ENCODE assay signal across 14 mouse cellular contexts in the genomic region with DNA sequence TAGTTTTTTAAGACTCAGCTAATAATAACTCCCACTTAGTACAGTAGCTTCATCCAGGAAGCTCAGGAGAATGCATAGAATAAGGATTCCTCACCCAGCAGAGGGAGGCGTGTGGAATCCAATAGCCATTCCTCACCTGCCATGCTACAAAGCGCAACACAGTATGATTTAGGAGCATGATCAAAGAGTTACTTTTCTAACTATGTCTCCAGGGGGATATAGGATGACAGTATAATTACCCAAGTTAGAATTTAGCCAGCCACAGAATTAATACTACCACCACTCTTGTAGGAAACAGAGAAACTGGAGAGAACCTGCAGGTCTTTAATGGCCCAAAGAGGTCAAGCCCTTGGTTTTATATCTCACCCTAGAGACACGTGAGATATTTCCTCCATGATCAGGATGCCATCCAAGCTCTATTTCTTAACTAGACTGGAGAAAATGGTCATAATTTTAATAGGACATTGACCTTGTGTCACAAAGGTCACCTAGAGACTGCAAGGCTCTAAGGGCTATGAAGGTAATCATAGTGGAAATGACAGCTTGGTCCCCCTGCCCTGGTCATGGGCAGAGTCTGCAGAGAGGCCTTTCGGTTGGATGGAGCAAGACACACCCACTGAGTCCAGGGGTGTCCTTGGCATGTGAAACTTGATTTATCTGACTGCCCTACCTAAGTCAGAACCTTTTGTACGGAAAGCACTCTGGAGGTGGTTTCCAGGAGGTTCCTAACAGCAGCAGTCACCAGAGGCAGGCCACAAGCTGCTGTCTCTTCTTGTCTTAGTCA.
"Had no signal": no experiment of that assay in that cellular context is flagged by ENCODE, and none has a peak within 500 bp of the region (broad histone marks: within the 10 kb centered on the region; RNA-seq: fewer than 3 reads in every experiment).

No protein-coding gene starts in this region.

- H3K27ac ChIP-seq: midbrain, embryonic 13.5 days; midbrain, embryonic 15.5 days; neural tube, embryonic 12.5 days; stomach, embryonic 15.5 days; stomach, postnatal 0 days had no signal

- ATAC-seq: midbrain, embryonic 13.5 days; midbrain, embryonic 15.5 days had no signal

- H3K9ac ChIP-seq: lung, embryonic 14.5 days; midbrain, embryonic 13.5 days; midbrain, embryonic 15.5 days; neural tube, embryonic 12.5 days; stomach, embryonic 15.5 days had no signal

- H3K4me1 ChIP-seq: midbrain, embryonic 13.5 days; neural tube, embryonic 12.5 days; stomach, embryonic 15.5 days had no signal

- H3K9me3 ChIP-seq: midbrain, embryonic 13.5 days; midbrain, embryonic 15.5 days; neural tube, embryonic 12.5 days; stomach, embryonic 15.5 days had no signal

- H3K4me2 ChIP-seq: lung, embryonic 14.5 days; midbrain, embryonic 11.5 days; midbrain, embryonic 13.5 days; midbrain, embryonic 15.5 days; neural tube, embryonic 12.5 days; stomach, embryonic 15.5 days had no signal

- H3K36me3 ChIP-seq: midbrain, embryonic 13.5 days; midbrain, embryonic 15.5 days; neural tube, embryonic 12.5 days; stomach, embryonic 15.5 days had no signal

- H3K27me3 ChIP-seq: midbrain, embryonic 13.5 days; midbrain, embryonic 15.5 days; neural tube, embryonic 12.5 days; stomach, embryonic 15.5 days had no signal

- DNase-seq: lung, adult 18-20 months; lung, postnatal 10 days; lung, postnatal 4 days; right cerebral cortex, postnatal 14 days; thymus, adult 2 months; thymus, postnatal 25 days; thymus, postnatal 4 days had no signal

- H3K4me3 ChIP-seq: midbrain, embryonic 13.5 days; midbrain, embryonic 15.5 days; neural tube, embryonic 12.5 days; stomach, embryonic 15.5 days had no signal
